Mouse (Mus musculus) embryo, embryonic 10 days (tissue): Measurements from ENCODE around the gene Grb14.

Experiments
- DNase-seq: peaks from one replicate; pipeline ENCODE4 v3.0.0-alpha.2; 2015; ENCODE audit warnings: low spot score

Gene Grb14

GRCm38 (mm10) chr2:65024887-65025286, at the start of gene Grb14:
Gene Grb14 (minus strand): TSS chr2:65024987.
- no peak for DNase-seq

GRCm38 (mm10) chr2:65072205-65072604, 47.4 kb upstream of the Grb14 start:
- DNase-seq, result no peak

GRCm38 (mm10) chr2:65053764-65054163, 29.0 kb upstream of the Grb14 start:
- no peak for DNase-seq

GRCm38 (mm10) chr2:65052191-65053012, 27.6 kb upstream of the Grb14 start:
- no peak for DNase-seq

- no peak for DNase-seq
Observed at GRCm38 (mm10) chr2:65050776-65051175, 26.0 kb upstream of the Grb14 start.

GRCm38 (mm10) chr2:65048234-65049017, 23.6 kb upstream of the Grb14 start:
- no peak for DNase-seq

- DNase-seq, result no peak
Observed at GRCm38 (mm10) chr2:65038164-65038563, 13.4 kb upstream of the Grb14 start.

DNA sequence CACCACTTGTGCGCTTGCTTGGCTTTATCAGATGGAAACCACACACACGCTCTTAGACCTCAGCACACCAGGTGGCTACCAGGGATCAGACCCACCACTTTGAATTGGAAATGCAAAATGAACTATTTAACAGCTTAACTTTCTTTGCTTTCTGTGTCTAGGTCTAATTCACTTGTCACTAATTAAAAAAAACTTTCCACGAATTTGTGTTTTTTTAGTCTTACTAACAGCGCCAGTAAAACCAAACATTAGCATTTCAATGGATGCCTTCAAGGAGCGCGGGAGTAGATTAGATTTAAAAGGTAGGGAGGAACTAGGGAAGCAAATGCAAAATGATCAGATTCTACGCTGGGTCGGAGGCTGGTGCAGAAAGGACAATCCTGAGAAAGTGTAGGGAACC, 12.8 kb upstream of the Grb14 start:
- DNase-seq, result no peak

DNA sequence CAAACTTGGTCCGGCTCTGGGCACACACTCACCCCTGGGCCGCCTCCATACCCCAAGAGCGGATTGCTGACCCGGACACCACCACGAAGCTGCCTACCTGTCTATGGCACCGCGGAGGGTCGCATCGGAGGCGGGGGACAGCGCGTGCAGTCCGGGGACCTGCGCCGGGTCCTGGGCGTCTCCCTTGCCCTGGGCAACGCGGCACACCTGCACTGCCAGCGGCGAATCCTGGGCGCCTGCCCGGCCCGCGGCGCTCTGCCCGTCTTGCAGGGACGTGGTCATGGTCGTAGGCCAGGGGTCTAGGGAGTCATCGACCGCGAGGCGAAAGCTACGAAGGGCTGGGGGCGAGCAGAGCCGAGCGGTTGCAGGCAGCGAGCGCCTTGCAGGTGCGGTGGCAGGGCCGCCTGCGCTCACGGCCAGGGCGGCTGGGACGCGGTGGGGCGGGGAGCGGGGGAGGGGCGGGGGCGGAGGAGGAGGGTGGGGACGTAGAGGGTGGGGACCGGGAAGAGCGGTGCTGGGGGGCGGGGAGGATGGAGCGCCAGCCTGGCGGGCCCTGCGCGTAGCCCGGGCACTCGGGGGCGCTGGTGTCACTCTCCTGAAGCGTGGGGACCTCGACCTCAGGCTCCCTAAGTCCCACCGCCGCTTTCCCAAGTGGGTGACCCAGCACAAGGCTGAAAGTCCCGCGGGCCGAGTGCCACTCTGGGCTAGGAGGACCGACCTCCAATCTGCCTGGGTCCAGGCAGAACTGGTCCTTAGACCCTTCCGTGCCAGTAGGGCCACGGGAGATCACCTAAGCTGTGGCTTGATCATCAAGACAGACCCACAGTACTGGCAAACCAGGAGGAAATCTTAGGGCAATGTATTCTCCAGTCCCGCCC, 2.2 kb downstream of the Grb14 start:
- peak; percentile 72 for DNase-seq

DNA sequence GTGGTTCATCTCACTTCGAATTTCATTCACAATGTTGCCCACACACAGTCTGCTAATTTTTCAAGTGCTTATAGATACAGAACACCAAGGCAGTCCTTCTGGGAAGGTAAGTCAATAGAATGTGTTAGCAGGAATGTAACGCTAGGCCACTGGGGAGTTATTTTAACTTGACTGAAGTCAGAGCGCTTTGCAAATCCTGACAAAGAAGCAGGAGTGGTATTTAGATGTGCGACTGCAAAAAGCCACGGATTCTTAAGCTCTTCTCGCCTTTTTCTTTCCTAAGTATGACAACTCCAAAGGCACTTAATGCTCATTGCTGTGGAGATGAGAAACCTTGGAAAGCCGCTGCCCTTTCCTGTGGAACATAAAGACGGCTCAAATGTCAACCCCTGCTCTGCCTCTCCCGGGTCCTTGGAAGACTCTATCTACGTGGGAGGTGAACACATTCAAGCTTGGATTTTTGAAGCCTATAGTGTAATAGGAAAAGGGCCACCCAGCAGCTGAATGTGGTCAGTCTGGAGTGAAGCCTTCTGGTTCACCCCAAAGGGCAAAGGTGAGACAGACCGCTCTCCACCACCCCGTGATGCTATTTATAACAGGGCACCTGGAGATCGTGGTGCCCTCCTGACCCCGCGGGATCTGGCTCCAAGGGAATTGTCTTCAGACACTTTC, 3.0 kb downstream of the Grb14 start:
- peak; percentile 41 for DNase-seq

DNA sequence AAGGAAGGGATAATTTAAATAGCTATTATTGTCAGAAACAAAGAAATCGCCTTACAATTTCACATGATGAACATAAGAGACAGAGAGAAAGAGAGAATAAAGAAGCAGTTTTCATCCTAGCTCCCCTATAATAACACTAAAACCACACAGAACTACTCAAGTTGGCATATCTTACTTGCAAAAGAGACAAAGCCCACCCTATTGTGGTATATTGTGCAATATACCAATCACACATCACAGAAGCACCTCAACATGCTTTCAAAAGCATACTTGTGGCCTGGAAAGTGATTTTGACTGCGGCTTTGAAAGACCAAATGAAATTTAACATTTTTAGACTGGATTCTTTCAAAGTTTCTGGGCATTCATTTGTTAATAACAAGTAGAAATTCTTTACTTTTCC, 7.4 kb downstream of the Grb14 start:
- no peak for DNase-seq

GRCm38 (mm10) chr2:65014552-65014951, 10.2 kb downstream of the Grb14 start:
- DNase-seq, result no peak

- DNase-seq, result no peak
Observed at GRCm38 (mm10) chr2:65010105-65010504, 14.7 kb downstream of the Grb14 start.

- DNase-seq, result no peak
Observed at GRCm38 (mm10) chr2:65007396-65007795, 17.4 kb downstream of the Grb14 start.

GRCm38 (mm10) chr2:65005044-65005443, 19.7 kb downstream of the Grb14 start:
- DNase-seq, result no peak

DNA sequence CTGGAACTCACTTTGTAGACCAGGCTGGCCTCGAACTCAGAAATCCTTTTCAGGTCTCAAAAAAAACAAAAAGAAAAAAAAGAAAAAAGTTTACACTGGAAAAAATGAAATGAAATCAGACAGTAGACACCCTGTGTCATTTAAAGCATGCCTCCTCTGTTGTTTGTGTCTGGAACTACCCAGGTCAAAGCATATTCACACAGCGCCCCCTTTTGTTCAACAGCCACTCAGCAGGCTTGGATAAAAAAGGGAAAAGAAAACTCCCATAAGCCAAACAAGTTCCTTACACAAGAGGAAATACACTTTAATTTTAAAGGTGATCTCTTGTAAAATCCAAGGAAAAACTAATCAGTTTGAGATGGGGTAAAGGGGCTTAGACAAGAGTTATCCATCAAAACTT, 21.4 kb downstream of the Grb14 start:
- DNase-seq, result peak; percentile 35

DNA sequence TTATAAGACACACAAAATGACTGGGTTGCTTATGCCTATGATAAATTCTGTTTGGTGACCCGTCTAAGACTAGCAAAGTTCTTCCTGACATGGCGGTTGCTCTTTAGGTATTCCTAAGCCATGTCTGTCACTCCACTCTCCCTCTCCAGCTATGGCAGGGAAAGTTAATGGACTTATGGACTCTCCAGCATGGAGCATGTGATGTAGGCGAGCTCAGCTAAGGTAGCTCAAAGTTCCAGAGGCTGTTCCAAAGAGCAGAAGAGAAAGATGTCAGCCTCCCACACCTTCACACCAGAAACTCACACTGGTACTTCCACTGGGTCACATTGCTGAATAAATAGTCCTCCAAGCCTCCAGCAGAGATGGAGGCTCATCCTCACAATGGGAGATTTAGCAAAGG, 22.2 kb downstream of the Grb14 start:
- no peak for DNase-seq

GRCm38 (mm10) chr2:64995048-64995447, 29.7 kb downstream of the Grb14 start:
- no peak for DNase-seq

DNA sequence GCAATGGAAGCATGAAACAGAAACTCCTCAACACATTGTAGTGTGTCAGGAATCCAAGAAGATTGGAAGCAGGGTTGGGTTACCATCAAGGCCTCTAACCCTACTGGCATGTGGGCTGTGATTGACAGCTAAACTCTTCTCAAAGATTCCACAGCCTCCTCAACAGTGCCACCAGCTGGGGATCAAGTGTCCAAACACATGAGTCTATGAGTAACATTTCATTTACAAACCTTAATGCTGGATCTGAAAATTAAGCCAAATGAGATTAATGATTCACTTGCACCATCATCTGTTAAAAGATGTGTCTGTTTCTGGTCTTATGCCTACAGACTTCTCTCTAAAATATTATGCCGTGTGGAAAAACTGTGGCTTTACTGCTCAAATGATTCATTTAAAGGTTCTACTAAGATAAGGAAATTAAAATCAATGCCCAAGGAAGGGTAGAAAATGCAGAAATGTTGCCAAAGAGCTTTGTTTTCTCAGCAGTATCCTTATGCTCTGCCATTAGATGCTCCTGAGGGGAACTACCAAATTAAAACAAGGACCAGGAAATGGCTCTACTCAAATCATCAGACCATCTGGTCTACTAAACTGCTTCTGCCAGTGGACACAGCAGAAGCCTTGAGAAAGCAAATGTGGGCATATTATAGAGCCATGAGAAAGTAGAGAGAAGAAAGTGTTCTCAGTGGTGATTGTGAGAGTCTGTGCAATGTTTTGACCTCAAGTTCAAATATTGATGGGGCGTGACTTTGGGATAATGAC, 35.2 kb downstream of the Grb14 start:
- no peak for DNase-seq

DNA sequence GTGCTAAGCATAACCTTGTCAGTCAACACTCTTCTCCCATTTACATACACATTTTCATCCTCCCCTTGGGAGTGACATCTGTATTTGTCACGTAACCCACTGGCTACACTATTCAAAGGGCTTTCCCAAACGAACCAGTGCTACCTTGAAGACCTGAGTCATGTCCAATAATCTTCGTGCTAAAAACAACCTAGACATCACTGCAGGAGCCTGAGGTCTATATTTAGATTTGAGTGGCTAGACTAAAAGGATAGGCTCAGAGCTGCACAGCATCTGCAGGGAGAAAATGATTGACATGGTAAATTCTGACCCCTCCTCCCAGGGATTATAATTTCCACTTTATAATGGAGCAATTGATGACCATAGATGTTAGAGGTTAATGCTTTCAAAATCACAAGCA, 37.0 kb downstream of the Grb14 start:
- DNase-seq, result no peak

GRCm38 (mm10) chr2:64975546-64975945, 49.2 kb downstream of the Grb14 start:
- no peak for DNase-seq
